Mouse (Mus musculus): ENCODE results near the gene Lipt1.

GRCm38 (mm10) chr1:37866286-37866685, 5.3 kb upstream of the Lipt1 start, which contains the start of gene Tsga10:
- TF ChIP-seq CTCF (IDR thresholded peaks at IDR 0.05; ENCODE audit: extremely low read depth, insufficient read depth, insufficient read length, insufficient replicate concordance) (no peak), POLR2A (IDR thresholded peaks at IDR 0.05; ENCODE audit: low read depth, low read length) (no peak)
